Mouse (Mus musculus) liver, embryonic 14.5 days (tissue): ENCODE measurements around the gene Hpcal4.

Experiments used
- CTCF ChIP-seq: IDR thresholded peaks from 2 replicates; pipeline ENCODE4 v1.5.1; 2016; ENCODE audit warnings: antibody characterized with exemption, low read depth, control low read depth
- EP300 ChIP-seq: IDR thresholded peaks from 2 replicates; pipeline ENCODE4 v1.6.1; 2016; ENCODE audit warnings: antibody characterized with exemption, low read depth

DNA sequence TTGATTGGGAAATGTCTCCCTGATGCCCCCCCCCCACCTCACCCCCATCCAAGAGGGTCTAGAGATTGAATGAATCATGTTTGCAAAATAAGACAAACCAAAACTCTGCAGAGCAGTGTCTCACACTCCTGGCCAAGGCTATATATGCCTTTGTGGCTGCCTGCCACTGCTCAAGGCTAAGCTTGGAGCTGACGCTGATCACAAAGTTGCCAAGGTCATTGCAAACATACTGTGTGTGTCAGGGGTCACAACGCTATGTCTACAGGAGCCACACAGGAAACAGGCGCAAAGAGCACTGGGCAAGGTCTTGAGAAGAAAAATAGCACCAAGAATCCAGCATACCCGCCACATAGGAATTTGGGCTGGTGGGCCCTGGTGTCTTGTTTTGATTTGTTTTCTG is 37.6 kb downstream of the Hpcal4 start:
- TF ChIP-seq CTCF (no peak), EP300 (no peak)
